Mouse (Mus musculus) lung, adult 2 months (tissue): ENCODE measurements around the gene Isg15.

Experiments
- CTCF ChIP-seq: fragments of 200-500 bp; IDR thresholded peaks from 2 replicates; pipeline ENCODE4 v1.5.1; 2011; ENCODE audit warnings: mild to moderate bottlenecking, low read length, control low read depth; ENCODE audit not compliant: insufficient read depth
- POLR2A ChIP-seq: fragments of 200-500 bp; IDR thresholded peaks from 2 replicates; pipeline ENCODE4 v1.6.1; 2011; ENCODE audit warnings: low read depth, mild to moderate bottlenecking, control low read depth, low read length, borderline replicate concordance; ENCODE audit errors: extremely low read depth

DNA sequence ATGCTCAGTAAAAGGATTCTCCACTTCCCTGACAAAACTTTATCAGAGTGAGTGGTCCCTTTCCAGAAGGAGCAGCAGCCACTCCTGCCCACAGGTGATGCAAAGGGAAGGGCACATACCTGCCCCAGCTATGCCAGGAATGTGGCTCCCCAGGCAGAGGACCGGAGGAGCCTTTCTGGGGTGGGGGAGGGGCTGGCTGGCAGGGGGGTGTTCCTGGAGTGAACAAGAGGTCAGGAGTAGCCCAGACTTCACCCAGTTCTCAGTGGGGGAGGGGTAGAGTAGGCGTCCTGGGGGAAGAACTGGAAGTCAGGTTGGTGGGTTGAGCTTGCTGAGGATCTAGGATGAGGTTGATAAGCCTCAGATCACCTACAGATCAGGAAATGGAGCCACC, 7.4 kb downstream of the Isg15 start:
- no peak for TF ChIP-seq CTCF
- TF ChIP-seq POLR2A = no peak
